Mouse (Mus musculus) layer of hippocampus, postnatal 10 days (tissue): ENCODE measurements at regions not wholly inside any gene's neighbourhood (a gene's known extent, or its start where the extent isn't known, plus 50 kb on each side); places are given as distances from the start of the nearest gene placed in this dataset.

Source experiments
- DNase-seq, 2 experiments: peaks; one replicate each; pipeline ENCODE4 v3.0.0; 2021; ENCODE audit warnings: low spot score in 2 of 2

GRCm38 (mm10) chr14:48053151-48053550 is 67.5 kb upstream of the Peli2 start:
- no peak for DNase-seq

- DNase-seq = no peak
These were observed 65.9 kb upstream of the Peli2 start for GRCm38 (mm10) chr14:48054719-48055118.

GRCm38 (mm10) chr14:48055861-48056260 is 64.8 kb upstream of the Peli2 start:
- DNase-seq = no peak

- DNase-seq = no peak
These were observed 62.3 kb upstream of the Peli2 start for GRCm38 (mm10) chr14:48058234-48058868.

- no peak for DNase-seq
These were observed 60.8 kb upstream of the Peli2 start for GRCm38 (mm10) chr14:48059664-48060455.

GRCm38 (mm10) chr14:48068641-48069040 is 52.0 kb upstream of the Peli2 start:
- no peak for DNase-seq
